In genomic region chr1:120468891-120469290, GRCm38 (mm10) we compare ENCODE assay signal across 10 mouse cellular contexts. TPM values are rescaled to one million over a fixed set of nuclear protein-coding genes. Genes with fewer than 3 reads are reported as not detected.
A peak's percentile ranks its signal among the peaks of the same experiment; 100 is the strongest.
DNase-seq lines count a peak whose midpoint lies in the region; ATAC-seq and TF ChIP-seq lines count a peak whose summit lies in the region.
"Had no signal": no experiment of that assay in that cellular context is flagged by ENCODE, and none has a peak within 500 bp of the region (broad histone marks: within the 10 kb centered on the region; RNA-seq: fewer than 3 reads in every experiment).

No protein-coding gene starts in this region.

- no peak overlapping the region for H3K27ac ChIP-seq in cortical plate, adult 2 months (ENCODE audit: insufficient read depth, low read length)

- DNase-seq in cerebellum, postnatal 14 days = peak; percentile 43 to 68
- no peak for DNase-seq in cerebellum, adult 11 months
- peak; percentile 14 to 39 for DNase-seq in CD8-positive naive resting alpha-beta T cell, adult 2 months (ENCODE audit: low read depth in 2 of 2, low spot score in 2 of 2)
- peak; percentile 20 for DNase-seq in layer of hippocampus, adult 9-11 months
- DNase-seq in spleen, postnatal 4 days (ENCODE audit: low spot score in 2 of 2) = peak; percentile 36 to 82

- peak; percentile 61 for TF ChIP-seq CTCF in cortical plate, adult 2 months (IDR thresholded peaks at IDR 0.05; ENCODE audit: extremely low read depth, insufficient read depth, low read length)

- no peak overlapping the region for H3K4me3 ChIP-seq in cortical plate, adult 2 months (ENCODE audit: insufficient read depth, low read length)

- no peak for TF ChIP-seq POLR2A in cortical plate, adult 2 months (IDR thresholded peaks at IDR 0.05; ENCODE audit: extremely low read depth, insufficient read depth, low read length)

- no peaks in the 10 kb centered on the region for H3K4me1 ChIP-seq in cortical plate, adult 2 months (ENCODE audit: control insufficient read depth, insufficient read depth, low read length)

- peak; percentile 81 for ATAC-seq in granulocyte monocyte progenitor cell, adult 5-6 weeks (replicated peaks; ENCODE audit: poor library complexity, severe bottlenecking)
- peak; percentile 43 for ATAC-seq in megakaryocyte, adult 5-6 weeks (ENCODE audit: poor library complexity, severe bottlenecking)

RNA-seq across cellular contexts. Expression of gene Marco, which starts 35.9 kb away (rescaled TPM):
- not detected in 2 replicates for polyA plus RNA-seq in cortical plate, adult 2 months (2012; rRNA removed)
- total RNA-seq in granulocyte monocyte progenitor cell, adult 5-6 weeks (2014; fragmentation: Nextera tagmentation) = not detected in 2 replicates
- not detected in 2 replicates for total RNA-seq in granulocyte monocyte progenitor cell, adult 5-6 weeks (2017)
- not detected in 2 replicates for total RNA-seq in megakaryocyte, adult 5-6 weeks (2015)
- total RNA-seq in megakaryocyte, adult 5-6 weeks (2017) = not detected in 2 replicates
- polyA plus RNA-seq: G1E; stomach, embryonic 14.5 days had no signal
